ENCODE assay signal across 10 mouse cellular contexts in genomic region chr11:121014896-121015300, GRCm38 (mm10). TPM values are rescaled to one million over a fixed set of nuclear protein-coding genes. Genes with fewer than 3 reads are reported as not detected.
DNase-seq lines count a peak whose midpoint lies in the region; ATAC-seq and TF ChIP-seq lines count a peak whose summit lies in the region.
"Had no signal": no experiment of that assay in that cellular context is flagged by ENCODE, and none has a peak within 500 bp of the region (broad histone marks: within the 10 kb centered on the region; RNA-seq: fewer than 3 reads in every experiment).

No protein-coding gene starts in this region.

- H3K27ac ChIP-seq in liver, adult 2 months (replicated peaks; ENCODE audit: insufficient read depth, low read depth, low read length): no peak overlapping the region
- no peak overlapping the region for H3K27ac ChIP-seq in embryonic facial prominence, embryonic 13.5 days
- no peak overlapping the region for H3K27ac ChIP-seq in midbrain, embryonic 12.5 days (replicated peaks)

- 51% methylated on average over 19 of the region's 19 CpGs for WGBS in liver, adult 2 months
- 55% methylated on average over 19 of the region's 19 CpGs for WGBS in embryonic facial prominence, embryonic 13.5 days
- 65% methylated on average over 19 of the region's 19 CpGs for WGBS in midbrain, embryonic 12.5 days

- intact Hi-C loops in heart, postnatal 10 days (cut with DNase I): loop anchor here (5.0 kb wide), 1 partner anchor 102 kb away; the partner anchor contains the start of gene Tex19.2

- H3K9ac ChIP-seq in liver, adult 2 months (ENCODE audit: low read depth, low read length): no peak overlapping the region
- no peak overlapping the region for H3K9ac ChIP-seq in embryonic facial prominence, embryonic 13.5 days
- no peak overlapping the region for H3K9ac ChIP-seq in midbrain, embryonic 12.5 days (replicated peaks)

- no peak for DNase-seq in liver, adult 2 months (ENCODE audit: extremely low read depth, low read depth, low spot score)
- DNase-seq in liver: no peak
- DNase-seq in heart, postnatal 10 days: peak; percentile 76 to 78
- peak; percentile 28 to 45 for DNase-seq in layer of hippocampus, postnatal 36 days
- peak; percentile 71 for DNase-seq in telencephalon, adult 2 months (ENCODE audit: low read depth, low spot score)
- no peak for DNase-seq in adrenal gland, adult 18-20 months (ENCODE audit: low spot score in 2 of 2)

- H3K4me2 ChIP-seq in embryonic facial prominence, embryonic 13.5 days: peak overlapping the region; percentile 39
- peak overlapping the region; percentile 32; the same call in 1 of the 2 replicates for H3K4me2 ChIP-seq in midbrain, embryonic 12.5 days (replicated peaks)

- peak overlapping the region; percentile 26; the same call in 1 of the 2 replicates for H3K4me3 ChIP-seq in liver, adult 2 months (ENCODE audit: insufficient read depth, low read depth, low read length)
- H3K4me3 ChIP-seq in embryonic facial prominence, embryonic 13.5 days: peak overlapping the region; percentile 18; the same call in 1 of the 2 replicates
- H3K4me3 ChIP-seq in midbrain, embryonic 12.5 days: no peak overlapping the region

- no peak for TF ChIP-seq CTCF in liver, adult 2 months (IDR thresholded peaks at IDR 0.05; ENCODE audit: low read depth, low read length)

- H3K79me2 ChIP-seq in liver, adult 2 months (ENCODE audit: control insufficient read depth, insufficient read depth, low read length): no peaks in the 10 kb centered on the region

- H3K9me3 ChIP-seq in embryonic facial prominence, embryonic 13.5 days: no peaks in the 10 kb centered on the region
- no peaks in the 10 kb centered on the region for H3K9me3 ChIP-seq in midbrain, embryonic 12.5 days

- ATAC-seq in embryonic facial prominence, embryonic 13.5 days (ENCODE audit: insufficient number of reproducible peaks, insufficient read depth, low FRiP score, low TSS enrichment, low read depth): no peak
- ATAC-seq in midbrain, embryonic 12.5 days (ENCODE audit: low FRiP score, low read depth): no peak
- ATAC-seq: Patski had no signal

- no peaks in the 10 kb centered on the region for H3K27me3 ChIP-seq in liver, adult 2 months (ENCODE audit: control insufficient read depth, insufficient read depth, low read length)
- H3K27me3 ChIP-seq in embryonic facial prominence, embryonic 13.5 days: no peaks in the 10 kb centered on the region
- peaks cover 4% of the 10 kb centered on the region; the same call in 1 of the 2 replicates for H3K27me3 ChIP-seq in midbrain, embryonic 12.5 days

- H3K36me3 ChIP-seq in liver, adult 2 months (ENCODE audit: control insufficient read depth, insufficient read depth, low read length): no peaks in the 10 kb centered on the region
- no peaks in the 10 kb centered on the region for H3K36me3 ChIP-seq in embryonic facial prominence, embryonic 13.5 days
- H3K36me3 ChIP-seq in midbrain, embryonic 12.5 days: no peaks in the 10 kb centered on the region

- H3K4me1 ChIP-seq in liver, adult 2 months (ENCODE audit: control insufficient read depth, insufficient read depth, low read length): no peaks in the 10 kb centered on the region
- no peaks in the 10 kb centered on the region for H3K4me1 ChIP-seq in embryonic facial prominence, embryonic 13.5 days
- no peaks in the 10 kb centered on the region for H3K4me1 ChIP-seq in midbrain, embryonic 12.5 days

- no peak for TF ChIP-seq POLR2A in liver, adult 2 months (IDR thresholded peaks at IDR 0.05; ENCODE audit: extremely low read depth, insufficient read depth, low read length)

RNA-seq across cellular contexts. Expression of gene Csnk1d, which starts 23.8 kb away (rescaled TPM):
- 28.3 and 31.8 TPM in 2 replicates for total RNA-seq in liver, adult 2 months (2014; rRNA removed)
- polyA plus RNA-seq in liver, adult 2 months (2012; rRNA removed): 34.2 and 36.4 TPM in 2 replicates
- polyA plus RNA-seq in embryonic facial prominence, embryonic 13.5 days (2015; fragmentation: Nextera tagmentation; extraction: Ambion mirVana): 132 and 134 TPM in 2 replicates
- 10 to 100 TPM; 86.0 to 89.5 TPM for total RNA-seq in heart, postnatal 10 days (2021)
- 100 to 1,000 TPM; 129 to 137 TPM for total RNA-seq in layer of hippocampus, postnatal 36 days (2021)
- polyA plus RNA-seq in midbrain, embryonic 12.5 days (2016; fragmentation: Nextera tagmentation; extraction: Ambion mirVana): 167 and 170 TPM in 2 replicates
- 100 to 1,000 TPM; 108 to 127 TPM for total RNA-seq in adrenal gland, adult 18-20 months (2021)

RNA-seq across cellular contexts. Expression of gene Cd7, which starts 24.3 kb away (rescaled TPM):
- total RNA-seq in liver, adult 2 months (2014; rRNA removed): 0.20 and 0.55 TPM in 2 replicates
- 1.5 and 3.4 TPM in 2 replicates for polyA plus RNA-seq in liver, adult 2 months (2012; rRNA removed)
- polyA plus RNA-seq in embryonic facial prominence, embryonic 13.5 days (2015; fragmentation: Nextera tagmentation; extraction: Ambion mirVana): 0.28 and 0.49 TPM in 2 replicates
- total RNA-seq in heart, postnatal 10 days (2021): under 1 TPM in 1 of 2 experiments, not detected in 1; 0.26 TPM
- not detected for total RNA-seq in layer of hippocampus, postnatal 36 days (2021)
- polyA plus RNA-seq in midbrain, embryonic 12.5 days (2016; fragmentation: Nextera tagmentation; extraction: Ambion mirVana): not detected in 2 replicates
- total RNA-seq in adrenal gland, adult 18-20 months (2021): 1 to 10 TPM in 1 of 2 experiments, under 1 TPM in 1; 0.43 to 1.3 TPM
- total RNA-seq: left cerebral cortex, postnatal 10 days had no signal
- polyA plus RNA-seq: Patski had no signal

RNA-seq across cellular contexts. Expression of gene Sectm1b, which starts 48.5 kb away (rescaled TPM):
- total RNA-seq in liver, adult 2 months (2014; rRNA removed): not detected in 2 replicates
- 0.11 and 0.18 TPM in 2 replicates for polyA plus RNA-seq in liver, adult 2 months (2012; rRNA removed)
- 0.59 and 0.99 TPM in 2 replicates for polyA plus RNA-seq in embryonic facial prominence, embryonic 13.5 days (2015; fragmentation: Nextera tagmentation; extraction: Ambion mirVana)
- not detected for total RNA-seq in heart, postnatal 10 days (2021)
- not detected for total RNA-seq in layer of hippocampus, postnatal 36 days (2021)
- polyA plus RNA-seq in midbrain, embryonic 12.5 days (2016; fragmentation: Nextera tagmentation; extraction: Ambion mirVana): not detected in 2 replicates
- total RNA-seq in adrenal gland, adult 18-20 months (2021): under 1 TPM in 1 of 2 experiments, not detected in 1; 0.27 TPM
- total RNA-seq: left cerebral cortex, postnatal 10 days had no signal

Comparison
In these comparisons a context has a peak if more than half of its experiments do, and no peak if none do; other contexts are left out.
1. DNase-seq: peak in heart, postnatal 10 days (2 of 2), layer of hippocampus, postnatal 36 days (2 of 2) and telencephalon, adult 2 months (single experiment); none in liver, adult 2 months (single experiment), liver (single experiment) and adrenal gland, adult 18-20 months (0 of 2).